Mouse (Mus musculus) lung, embryonic 14.5 days (tissue): ENCODE results near the gene Pgrmc1. TPM values are rescaled to one million over a fixed set of nuclear protein-coding genes. Genes with fewer than 3 reads are reported as not detected.
A peak's percentile ranks its signal among the peaks of the same experiment; 100 is the strongest.

ENCODE experiments used
- ATAC-seq: fragments of 200-750 bp; cut with Nextera tagmentation; 2 replicates; pipeline ENCODE4 v1.8.0; 2017; ENCODE audit warnings: mild to moderate bottlenecking, moderate TSS enrichment, moderate library complexity; ENCODE audit not compliant: insufficient read depth
- DNase-seq: peaks from one replicate; pipeline ENCODE4 v3.0.0-alpha.2; 2015
- H3K27ac ChIP-seq: fragments of 300-500 bp; sonication (generic); 2 replicates; pipeline ENCODE4 v1.5.1; 2014; ENCODE audit warnings: low read depth, mild to moderate bottlenecking, moderate library complexity
- H3K27me3 ChIP-seq: fragments of 300-500 bp; sonication (generic); 2 replicates; pipeline ENCODE4 v1.6.1; 2014; ENCODE audit warnings: low read length, control low read depth; ENCODE audit not compliant: insufficient read depth
- H3K36me3 ChIP-seq: fragments of 300-500 bp; sonication (generic); 2 replicates; pipeline ENCODE4 v1.6.1; 2014; ENCODE audit warnings: control low read depth; ENCODE audit not compliant: insufficient read depth
- H3K4me1 ChIP-seq: fragments of 300-500 bp; sonication (generic); 2 replicates; pipeline ENCODE4 v1.6.1; 2014; ENCODE audit warnings: antibody characterized with exemption, control low read depth; ENCODE audit not compliant: insufficient read depth
- H3K4me2 ChIP-seq: fragments of 300-500 bp; sonication (generic); 2 replicates; pipeline ENCODE4 v1.6.1; 2014; ENCODE audit warnings: mild to moderate bottlenecking
- H3K4me3 ChIP-seq: fragments of 300-500 bp; sonication (generic); 2 replicates; pipeline ENCODE4 v1.5.1; 2014; ENCODE audit warnings: low read depth, low read length
- H3K9ac ChIP-seq: fragments of 300-500 bp; sonication (generic); 2 replicates; pipeline ENCODE4 v1.6.1; 2014
- H3K9me3 ChIP-seq: fragments of 300-500 bp; sonication (generic); 2 replicates; pipeline ENCODE4 v1.6.1; 2016; ENCODE audit warnings: low read depth, low read length, control low read depth
- CTCF ChIP-seq: IDR thresholded peaks from 2 replicates; pipeline ENCODE4 v1.5.1; 2016; ENCODE audit warnings: antibody characterized with exemption, low read depth
- whole genome bisulfite sequencing: fragments of 180-500 bp; shearing (Covaris S2); extraction: QIAGEN DNeasy Blood & Tissue Kit; methylation state at CpG from one replicate; pipeline ENCODE4 v1.1.7; 2014; 5-methylcytosine and 5-hydroxymethylcytosine counted together
- polyA plus RNA-seq: library from polyadenylated mRNA; unstranded; fragments of >200 nt; fragmentation: Nextera tagmentation; extraction: Ambion mirVana; gene quantifications from 2 replicates; pipeline ENCODE4 v1.2.1, GENCODE M21; 2014

Gene Pgrmc1
- polyA plus RNA-seq, 1 experiment from 2014 or later, result 219 TPM

DNA sequence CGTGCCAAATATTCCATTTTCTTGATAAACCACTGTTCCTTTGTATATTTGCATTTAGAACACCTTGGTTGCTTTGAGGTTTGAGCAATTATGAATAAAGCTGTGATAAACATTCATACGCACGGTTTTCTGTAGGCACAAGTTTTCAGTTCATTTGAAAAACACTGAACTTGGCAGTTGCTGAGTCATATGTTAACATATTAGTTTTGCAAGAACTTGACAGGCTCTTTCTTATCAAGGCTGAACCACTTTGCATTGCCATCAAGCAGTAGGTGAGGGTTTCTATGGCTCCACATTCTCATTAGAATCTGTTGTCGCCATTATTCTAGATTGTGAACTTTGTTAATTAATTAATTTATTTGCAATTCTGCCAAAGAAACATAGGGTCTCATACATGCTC is 37.8 kb upstream of the Pgrmc1 start:
- Histone ChIP-seq H3K4me3 (no peak overlapping the region), H3K36me3 (no peaks in the 10 kb centered on the region), H3K4me2 (no peak overlapping the region), H3K9ac (no peak overlapping the region), H3K9me3 (no peaks in the 10 kb centered on the region), H3K27ac (no peak overlapping the region), H3K27me3 (no peaks in the 10 kb centered on the region), H3K4me1 (no peaks in the 10 kb centered on the region)
- no peak for TF ChIP-seq CTCF
- ATAC-seq (no peak), DNase-seq (no peak)
- WGBS, result 67% methylated on average over 4 of the region's 4 CpGs

DNA sequence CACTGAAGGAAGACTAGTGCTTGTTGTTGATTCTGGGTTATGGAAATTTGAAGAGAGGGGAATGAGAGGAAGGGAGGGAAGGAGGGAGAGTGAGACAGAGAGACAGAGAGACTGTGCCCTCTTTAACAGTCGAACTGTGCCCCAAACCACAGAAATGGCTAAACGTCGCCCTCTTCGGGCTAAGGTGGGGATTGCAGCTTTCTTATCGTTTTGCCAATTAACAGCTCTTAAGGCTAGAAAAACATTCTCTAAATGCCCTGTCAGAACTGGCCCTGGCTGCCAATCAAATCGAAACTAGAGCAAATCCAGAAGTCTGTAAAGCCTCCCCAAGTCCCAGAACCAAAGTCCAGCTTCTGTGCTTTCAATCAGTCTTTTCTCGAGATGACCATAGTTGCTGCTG is 36.4 kb upstream of the Pgrmc1 start:
- Histone ChIP-seq H3K4me3 (no peak overlapping the region), H3K9me3 (no peaks in the 10 kb centered on the region), H3K36me3 (no peaks in the 10 kb centered on the region), H3K27ac (no peak overlapping the region), H3K9ac (no peak overlapping the region; the same call in 1 of the 2 replicates), H3K27me3 (no peaks in the 10 kb centered on the region), H3K4me1 (no peaks in the 10 kb centered on the region), H3K4me2 (0 out of 2 replicates have a peak overlapping the region, but pooled peaks have one; percentile 29)
- DNase-seq (peak; percentile 85), ATAC-seq (no peak)
- peak; percentile 78 for TF ChIP-seq CTCF
- 11% methylated on average over 7 of the region's 7 CpGs for WGBS

DNA sequence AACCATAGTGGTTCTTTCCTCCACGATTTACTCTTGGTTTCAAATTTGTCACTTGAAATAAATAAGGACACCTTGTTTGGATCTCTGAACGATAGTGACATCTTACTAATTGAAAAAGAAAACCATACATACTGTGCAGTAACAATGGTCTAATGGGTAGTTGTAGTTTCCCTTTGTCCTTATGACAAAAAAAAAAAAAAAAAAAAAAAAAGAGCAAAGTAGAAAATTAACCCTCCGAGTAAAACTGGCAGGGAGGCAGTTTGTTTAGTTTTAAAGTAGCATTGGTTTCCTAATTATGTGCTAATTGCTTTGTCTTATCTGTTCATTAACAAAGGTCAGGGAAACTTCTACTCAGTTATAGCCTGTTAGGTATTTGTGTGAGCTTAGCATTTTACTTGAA is 35.9 kb upstream of the Pgrmc1 start:
- Histone ChIP-seq H3K4me3 (no peak overlapping the region), H3K27me3 (no peaks in the 10 kb centered on the region), H3K36me3 (no peaks in the 10 kb centered on the region), H3K9me3 (no peaks in the 10 kb centered on the region), H3K9ac (no peak overlapping the region), H3K27ac (no peak overlapping the region), H3K4me1 (no peaks in the 10 kb centered on the region), H3K4me2 (0 out of 2 replicates have a peak overlapping the region, but pooled peaks have one; percentile 29)
- no peak for ATAC-seq
- WGBS, result 30% methylated on average over 3 of the region's 3 CpGs
- DNase-seq, result no peak
- TF ChIP-seq CTCF, result no peak

DNA sequence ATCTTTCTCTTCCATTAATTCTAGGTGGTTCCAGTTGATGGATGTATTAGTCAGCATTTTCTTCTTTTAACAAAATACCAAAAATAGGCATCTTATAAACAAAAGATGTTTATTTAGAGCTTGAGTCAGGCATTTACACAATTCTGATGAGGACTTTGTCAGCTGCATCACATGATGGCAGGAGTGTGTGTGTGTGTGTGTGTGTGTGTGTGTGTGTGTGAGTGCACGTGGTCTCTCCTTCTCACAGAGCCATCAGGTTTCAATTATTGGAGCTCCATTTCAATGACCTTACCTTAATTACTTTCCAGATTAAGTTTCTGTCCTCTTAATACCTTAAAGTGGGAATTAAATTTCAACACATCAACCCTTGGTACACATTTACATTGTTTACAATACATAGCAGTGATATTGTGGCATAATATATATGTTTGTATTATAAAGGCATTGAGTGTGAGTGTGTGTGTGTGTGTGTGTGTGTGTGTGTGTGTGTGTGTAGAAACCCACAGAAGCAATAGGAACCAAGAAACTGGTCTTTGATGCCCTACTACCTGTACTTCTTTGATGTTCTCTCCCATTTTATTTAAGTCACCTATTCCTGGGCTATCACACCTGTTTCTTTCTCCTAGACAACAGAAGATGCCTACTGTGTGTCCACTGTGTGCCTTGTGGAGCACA is 11.2 kb upstream of the Pgrmc1 start:
- no peak for TF ChIP-seq CTCF
- ATAC-seq, result no peak

DNA sequence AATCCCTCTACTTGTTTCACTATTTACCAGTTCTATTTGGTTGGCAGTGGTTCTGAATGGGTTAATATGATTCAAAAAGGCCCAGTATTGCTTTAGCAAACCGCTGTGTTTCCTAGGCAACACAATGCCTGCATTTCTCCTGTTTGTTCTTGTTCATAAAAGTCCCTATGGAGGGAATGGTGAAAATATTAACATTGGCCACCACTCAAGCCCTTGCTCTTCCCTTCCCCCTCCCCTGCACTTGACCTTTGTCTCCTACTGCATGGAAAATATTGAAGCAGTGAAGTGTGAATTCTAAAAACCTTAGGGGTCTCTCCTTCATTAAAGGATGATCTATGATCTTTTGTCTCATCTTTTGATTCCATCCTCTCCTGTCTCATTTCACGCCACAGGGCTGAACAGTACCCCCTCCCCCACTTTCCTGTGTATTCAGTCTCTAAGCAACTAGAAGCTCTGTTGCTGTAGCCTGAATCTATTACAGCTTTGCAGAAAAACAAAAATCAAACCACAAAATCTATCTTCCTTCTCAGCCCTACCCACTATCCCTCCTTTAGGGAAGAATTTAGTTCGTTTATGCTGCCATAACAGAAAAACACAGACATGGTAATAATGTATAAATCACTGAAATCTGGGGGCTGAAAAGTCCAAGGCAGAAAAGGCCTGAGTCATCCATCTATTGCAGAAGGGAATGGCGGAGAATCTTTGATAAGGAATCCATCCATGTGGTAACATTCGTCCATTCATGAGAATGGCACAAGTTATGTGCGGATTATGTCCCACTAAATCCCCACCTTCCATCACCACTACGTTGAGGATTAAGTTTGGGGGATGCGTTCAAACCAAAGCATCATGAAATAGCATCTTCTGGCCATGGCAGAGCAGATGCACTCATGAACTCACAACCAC is 10.4 kb upstream of the Pgrmc1 start:
- H3K4me1 ChIP-seq, result no peaks in the 10 kb centered on the region
- H3K27me3 ChIP-seq, result no peaks in the 10 kb centered on the region
- H3K4me2 ChIP-seq, result no peak overlapping the region
- H3K9me3 ChIP-seq, result no peaks in the 10 kb centered on the region
- H3K9ac ChIP-seq, result no peak overlapping the region
- WGBS, result 60% methylated on average over 8 of the region's 8 CpGs
- ATAC-seq, result peak; percentile 24; the same call in 1 of the 2 replicates
- no peak overlapping the region for H3K27ac ChIP-seq
- H3K4me3 ChIP-seq, result no peak overlapping the region
- no peak for TF ChIP-seq CTCF
- DNase-seq, result peak; percentile 40
- no peaks in the 10 kb centered on the region for H3K36me3 ChIP-seq

More for the DNA sequence above, 11.2 kb upstream of the Pgrmc1 start:
- WGBS, result 50% methylated on average over 1 of the region's 1 CpGs
- Histone ChIP-seq H3K4me1 (no peaks in the 10 kb centered on the region), H3K4me3 (no peak overlapping the region), H3K27ac (no peak overlapping the region), H3K9me3 (no peaks in the 10 kb centered on the region), H3K27me3 (no peaks in the 10 kb centered on the region), H3K4me2 (no peak overlapping the region), H3K9ac (no peak overlapping the region), H3K36me3 (no peaks in the 10 kb centered on the region)
- DNase-seq, result no peak

DNA sequence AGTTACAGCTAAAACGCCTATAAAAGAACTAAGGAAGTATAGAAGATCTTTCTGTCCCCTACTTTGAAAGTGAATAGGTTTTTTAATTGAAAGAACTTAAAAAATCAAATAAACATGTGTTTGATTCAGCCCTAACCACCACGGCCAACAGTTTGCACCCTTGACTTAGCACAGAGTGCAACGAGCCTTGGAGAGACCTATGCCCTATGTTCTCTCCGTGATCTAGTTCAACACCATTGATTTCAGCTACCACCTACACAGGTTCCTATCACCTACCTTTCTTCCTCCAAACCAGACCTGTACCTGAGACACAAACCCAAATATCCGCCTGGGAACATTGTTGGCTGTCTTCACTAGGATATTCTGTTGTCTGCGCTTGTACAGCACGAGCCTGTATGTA is 7.7 kb upstream of the Pgrmc1 start:
- no peak for TF ChIP-seq CTCF
- no peaks in the 10 kb centered on the region for H3K36me3 ChIP-seq
- H3K9me3 ChIP-seq, result no peaks in the 10 kb centered on the region
- no peak for ATAC-seq
- H3K4me2 ChIP-seq, result no peak overlapping the region
- no peak overlapping the region for H3K27ac ChIP-seq
- no peak overlapping the region for H3K4me3 ChIP-seq
- no peak overlapping the region for H3K9ac ChIP-seq
- 77% methylated on average over 7 of the region's 7 CpGs for WGBS
- no peaks in the 10 kb centered on the region for H3K27me3 ChIP-seq
- no peak for DNase-seq
- no peaks in the 10 kb centered on the region for H3K4me1 ChIP-seq

DNA sequence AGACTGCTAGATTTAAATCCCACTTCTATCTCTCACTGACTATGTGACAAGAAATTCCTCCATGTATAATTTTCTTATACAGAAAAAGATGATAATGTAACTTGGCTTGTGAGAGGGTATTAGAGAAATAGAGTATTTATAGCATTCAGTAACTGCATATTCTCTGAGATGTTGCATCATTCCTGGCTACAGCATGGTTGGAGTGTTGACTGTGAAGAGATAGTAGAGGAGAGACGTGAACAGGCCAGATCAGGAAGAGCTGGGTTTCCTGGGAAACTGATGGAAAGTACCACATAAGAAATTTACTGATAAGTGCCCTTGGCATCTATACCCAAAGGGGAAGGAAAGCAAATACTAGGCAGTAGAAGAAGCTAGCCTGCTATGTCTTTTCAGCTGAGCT is 6.9 kb upstream of the Pgrmc1 start:
- no peak overlapping the region for H3K4me3 ChIP-seq
- H3K9me3 ChIP-seq, result no peaks in the 10 kb centered on the region
- H3K27ac ChIP-seq, result no peak overlapping the region
- TF ChIP-seq CTCF, result no peak
- H3K9ac ChIP-seq, result no peak overlapping the region
- no peak for DNase-seq
- 31% methylated on average over 1 of the region's 1 CpGs for WGBS
- no peak overlapping the region for H3K4me2 ChIP-seq
- H3K4me1 ChIP-seq, result no peaks in the 10 kb centered on the region
- no peaks in the 10 kb centered on the region for H3K27me3 ChIP-seq
- H3K36me3 ChIP-seq, result no peaks in the 10 kb centered on the region
- no peak for ATAC-seq
